Mouse (Mus musculus) embryonic facial prominence, embryonic 11.5 days (tissue): ENCODE results near the gene Cd80. TPM values are rescaled to one million over a fixed set of nuclear protein-coding genes. Genes with fewer than 3 reads are reported as not detected.

Source experiments
- ATAC-seq: fragments of 200-750 bp; cut with Nextera tagmentation; replicated peaks from 2 replicates; pipeline ENCODE4 v1.8.0; 2017; ENCODE audit warnings: low read depth; ENCODE audit not compliant: insufficient number of reproducible peaks, low FRiP score, low TSS enrichment
- DNase-seq: peaks from one replicate; pipeline ENCODE4 v3.0.0-alpha.2; 2015; ENCODE audit warnings: low spot score
- H3K27ac ChIP-seq: fragments of 300-500 bp; sonication (generic); replicated peaks from 2 replicates; pipeline ENCODE4 v1.5.1; 2014; ENCODE audit warnings: mild to moderate bottlenecking, low read depth, low read length, control low read depth
- H3K27me3 ChIP-seq: fragments of 300-500 bp; sonication (generic); 2 replicates; pipeline ENCODE4 v1.6.1; 2014; ENCODE audit warnings: mild to moderate bottlenecking, low read length, moderate library complexity, mixed read lengths; ENCODE audit not compliant: control insufficient read depth, insufficient read depth
- H3K36me3 ChIP-seq: fragments of 300-500 bp; sonication (generic); replicated peaks from 2 replicates; pipeline ENCODE4 v1.6.1; 2014; ENCODE audit warnings: low read depth, mild to moderate bottlenecking, low read length, moderate library complexity, mixed read lengths; ENCODE audit not compliant: control insufficient read depth, insufficient read depth
- H3K4me1 ChIP-seq: fragments of 300-500 bp; sonication (generic); 2 replicates; pipeline ENCODE4 v1.6.1; 2014; ENCODE audit warnings: low read length, mixed read lengths; ENCODE audit not compliant: control insufficient read depth, insufficient read depth
- H3K4me2 ChIP-seq: fragments of 300-500 bp; sonication (generic); 2 replicates; pipeline ENCODE4 v1.6.1; 2014; ENCODE audit warnings: low read depth, mild to moderate bottlenecking, control low read depth, low read length, moderate library complexity
- H3K4me3 ChIP-seq: fragments of 300-500 bp; sonication (generic); 2 replicates; pipeline ENCODE4 v1.5.1; 2014; ENCODE audit warnings: low read depth, low read length, control low read depth
- H3K9ac ChIP-seq: fragments of 300-500 bp; sonication (generic); replicated peaks from 2 replicates; pipeline ENCODE4 v1.6.1; 2014; ENCODE audit warnings: mild to moderate bottlenecking, control low read depth, low read length
- H3K9me3 ChIP-seq: fragments of 300-500 bp; sonication (generic); replicated peaks from 2 replicates; pipeline ENCODE4 v1.6.1; 2016; ENCODE audit warnings: mild to moderate bottlenecking, low read length, inconsistent platforms, mixed read lengths; ENCODE audit not compliant: control insufficient read depth
- WGBS: fragments of 180-500 bp; shearing (Covaris S2); extraction: QIAGEN DNeasy Blood & Tissue Kit; methylation state at CpG from one replicate; pipeline ENCODE4 v1.1.7; 2014; 5-methylcytosine and 5-hydroxymethylcytosine counted together
- polyA plus RNA-seq: library from polyadenylated mRNA; unstranded; fragments of >200 nt; fragmentation: Nextera tagmentation; extraction: Ambion mirVana; gene quantifications from 2 replicates; pipeline ENCODE4 v1.2.1, GENCODE M21; 2014

The Cd80 gene
- polyA plus RNA-seq, 1 experiment from 2014 or later = 0.52 TPM

- H3K4me1 ChIP-seq = no peaks in the 10 kb centered on the region
- no peaks in the 10 kb centered on the region for H3K27me3 ChIP-seq
- no peak overlapping the region for H3K4me3 ChIP-seq
- H3K27ac ChIP-seq = no peak overlapping the region
- no peaks in the 10 kb centered on the region for H3K36me3 ChIP-seq
- H3K4me2 ChIP-seq = no peak overlapping the region
- WGBS = 89% methylated on average over 8 of the region's 8 CpGs
- DNase-seq = no peak
- no peak for ATAC-seq
- H3K9me3 ChIP-seq = no peaks in the 10 kb centered on the region
- H3K9ac ChIP-seq = no peak overlapping the region
These were observed 6.4 kb downstream of the Cd80 start for GRCm38 (mm10) chr16:38461749-38462148.

GRCm38 (mm10) chr16:38462161-38462560 lies 6.8 kb downstream of the Cd80 start:
- Histone ChIP-seq H3K9me3 (no peaks in the 10 kb centered on the region), H3K9ac (no peak overlapping the region), H3K4me2 (no peak overlapping the region), H3K27ac (no peak overlapping the region), H3K36me3 (no peaks in the 10 kb centered on the region), H3K4me1 (no peaks in the 10 kb centered on the region), H3K27me3 (no peaks in the 10 kb centered on the region), H3K4me3 (no peak overlapping the region)
- ATAC-seq (no peak), DNase-seq (no peak)
- 82% methylated on average over 7 of the region's 7 CpGs for WGBS

- Histone ChIP-seq H3K4me1 (no peaks in the 10 kb centered on the region), H3K9me3 (no peaks in the 10 kb centered on the region), H3K36me3 (no peaks in the 10 kb centered on the region), H3K27me3 (no peaks in the 10 kb centered on the region), H3K9ac (no peak overlapping the region), H3K27ac (no peak overlapping the region), H3K4me3 (no peak overlapping the region), H3K4me2 (no peak overlapping the region)
- no peak for DNase-seq
- no peak for ATAC-seq
- 89% methylated on average over 5 of the region's 5 CpGs for WGBS
These were observed 7.9 kb downstream of the Cd80 start for GRCm38 (mm10) chr16:38463305-38463704.

- Histone ChIP-seq H3K9me3 (no peaks in the 10 kb centered on the region), H3K4me1 (no peaks in the 10 kb centered on the region), H3K36me3 (no peaks in the 10 kb centered on the region), H3K9ac (no peak overlapping the region), H3K27ac (no peak overlapping the region), H3K27me3 (no peaks in the 10 kb centered on the region), H3K4me2 (no peak overlapping the region), H3K4me3 (no peak overlapping the region)
- DNase-seq = no peak
- WGBS = 77% methylated on average over 4 of the region's 4 CpGs
- no peak for ATAC-seq
These were observed 10.7 kb downstream of the Cd80 start for GRCm38 (mm10) chr16:38466089-38466488.

- WGBS = 85% methylated on average over 13 of the region's 13 CpGs
These were observed 11.9 kb downstream of the Cd80 start for GRCm38 (mm10) chr16:38467091-38467916.

GRCm38 (mm10) chr16:38467917-38468705 lies 12.8 kb downstream of the Cd80 start:
- no peak overlapping the region for H3K27ac ChIP-seq
- H3K4me3 ChIP-seq = no peak overlapping the region
- no peak overlapping the region for H3K4me2 ChIP-seq
- no peaks in the 10 kb centered on the region for H3K4me1 ChIP-seq
- H3K9me3 ChIP-seq = no peaks in the 10 kb centered on the region
- WGBS = 78% methylated on average over 8 of the region's 8 CpGs
- no peak overlapping the region for H3K9ac ChIP-seq
- no peaks in the 10 kb centered on the region for H3K27me3 ChIP-seq
- H3K36me3 ChIP-seq = no peaks in the 10 kb centered on the region
- no peak for DNase-seq
- no peak for ATAC-seq

More at GRCm38 (mm10) chr16:38467091-38467916, 11.9 kb downstream of the Cd80 start:
- Histone ChIP-seq H3K4me1 (no peaks in the 10 kb centered on the region), H3K4me2 (no peak overlapping the region), H3K9me3 (no peaks in the 10 kb centered on the region), H3K36me3 (no peaks in the 10 kb centered on the region), H3K27me3 (no peaks in the 10 kb centered on the region), H3K4me3 (no peak overlapping the region), H3K9ac (no peak overlapping the region), H3K27ac (no peak overlapping the region)
- DNase-seq (no peak), ATAC-seq (no peak)

GRCm38 (mm10) chr16:38468706-38469018 lies 13.3 kb downstream of the Cd80 start:
- DNase-seq (no peak), ATAC-seq (no peak)
- H3K4me3 ChIP-seq = no peak overlapping the region
- H3K9me3 ChIP-seq = no peaks in the 10 kb centered on the region
- no peak overlapping the region for H3K27ac ChIP-seq
- H3K9ac ChIP-seq = no peak overlapping the region
- no peaks in the 10 kb centered on the region for H3K27me3 ChIP-seq
- no peaks in the 10 kb centered on the region for H3K4me1 ChIP-seq
- H3K4me2 ChIP-seq = no peak overlapping the region
- 35% methylated on average over 3 of the region's 3 CpGs for WGBS
- H3K36me3 ChIP-seq = no peaks in the 10 kb centered on the region

- no peaks in the 10 kb centered on the region for H3K27me3 ChIP-seq
- ATAC-seq = no peak
These were observed 14.1 kb downstream of the Cd80 start for GRCm38 (mm10) chr16:38469437-38469836.

More at GRCm38 (mm10) chr16:38469437-38469836, 14.1 kb downstream of the Cd80 start:
- H3K4me1 ChIP-seq = no peaks in the 10 kb centered on the region
- no peak overlapping the region for H3K27ac ChIP-seq
- 69% methylated on average over 8 of the region's 8 CpGs for WGBS
- H3K9ac ChIP-seq = no peak overlapping the region
- H3K36me3 ChIP-seq = no peaks in the 10 kb centered on the region
- H3K9me3 ChIP-seq = no peaks in the 10 kb centered on the region
- no peak overlapping the region for H3K4me2 ChIP-seq
- no peak overlapping the region for H3K4me3 ChIP-seq
- DNase-seq = no peak
